Mouse (Mus musculus): Measurements from ENCODE around the gene Olfr287. TPM values are rescaled to one million over a fixed set of nuclear protein-coding genes. Genes with fewer than 3 reads are reported as not detected.

Gene Olfr287
- polyA plus RNA-seq, 1 experiment from 2014 or later, result not detected

GRCm38 (mm10) chr15:98165525-98165924, 55.3 kb downstream of the Olfr287 start, which contains the start of gene Asb8:
Gene Asb8 (minus strand): TSS chr15:98165625.
- no peak within 1 kb of the TSS for H3K27ac ChIP-seq
- no peak for DNase-seq (ENCODE audit: low spot score)
- H3K4me1 ChIP-seq, result peaks cover 32% of the 10 kb centered on the region
- H3K27me3 ChIP-seq (ENCODE audit: insufficient read depth, poor library complexity, severe bottlenecking), result peaks cover 55% of the 10 kb centered on the region
- 77% methylated on average over 5 of the region's 5 CpGs for WGBS
- H3K4me3 ChIP-seq, result no peak within 1 kb of the TSS
- no peaks in the 10 kb centered on the region for H3K36me3 ChIP-seq
- H3K9me3 ChIP-seq, result no peaks in the 10 kb centered on the region

DNA sequence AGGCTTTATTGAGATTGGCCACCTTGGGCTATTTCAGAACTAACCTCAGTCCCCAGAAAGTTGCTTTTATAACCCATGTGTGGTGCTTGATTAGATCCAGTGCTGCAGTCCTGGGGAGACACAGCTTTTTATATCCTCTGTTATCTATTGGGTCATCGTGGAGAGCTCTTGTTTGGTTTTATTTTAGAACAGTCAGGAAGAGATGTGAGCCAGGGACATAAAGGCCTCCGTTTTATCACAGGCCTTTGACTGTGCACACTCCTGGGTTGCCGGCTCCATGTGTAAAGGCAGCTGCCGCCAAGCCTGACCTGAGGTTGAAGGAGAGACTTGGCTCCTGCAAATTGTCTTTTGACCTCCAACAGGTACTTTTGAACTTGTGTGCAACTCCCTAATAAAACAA, 58.3 kb downstream of the Olfr287 start:
- peak overlapping the region; percentile 49; the same call in 1 of the 2 replicates for H3K27ac ChIP-seq
- H3K9me3 ChIP-seq, result no peaks in the 10 kb centered on the region
- H3K27me3 ChIP-seq (ENCODE audit: insufficient read depth, poor library complexity, severe bottlenecking), result peaks cover 26% of the 10 kb centered on the region
- WGBS, result 34% methylated on average over 4 of the region's 4 CpGs
- DNase-seq (ENCODE audit: low spot score), result no peak
- H3K4me3 ChIP-seq, result no peak overlapping the region
- H3K36me3 ChIP-seq, result no peaks in the 10 kb centered on the region
- peaks cover 20% of the 10 kb centered on the region for H3K4me1 ChIP-seq

GRCm38 (mm10) chr15:98161026-98161805, 59.6 kb downstream of the Olfr287 start:
- no peak for DNase-seq (ENCODE audit: low spot score)
- peaks cover 11% of the 10 kb centered on the region; the same call in 1 of the 2 replicates for H3K4me1 ChIP-seq
- H3K27me3 ChIP-seq (ENCODE audit: insufficient read depth, poor library complexity, severe bottlenecking), result peaks cover 12% of the 10 kb centered on the region
- H3K27ac ChIP-seq, result no peak overlapping the region
- H3K4me3 ChIP-seq, result no peak overlapping the region
- H3K9me3 ChIP-seq, result no peaks in the 10 kb centered on the region
- 67% methylated on average over 19 of the region's 19 CpGs for WGBS
- H3K36me3 ChIP-seq, result no peaks in the 10 kb centered on the region

- Histone ChIP-seq H3K4me3 (no peak overlapping the region), H3K4me1 (peaks cover 7% of the 10 kb centered on the region), H3K27ac (no peak overlapping the region), H3K27me3 (ENCODE audit: insufficient read depth, poor library complexity, severe bottlenecking) (no peaks in the 10 kb centered on the region), H3K9me3 (no peaks in the 10 kb centered on the region), H3K36me3 (no peaks in the 10 kb centered on the region)
- DNase-seq (ENCODE audit: low spot score), result no peak
- WGBS, result 61% methylated on average over 1 of the region's 1 CpGs
Observed at GRCm38 (mm10) chr15:98157253-98157652, 63.6 kb downstream of the Olfr287 start.

Other genes starting within 250 kb of the Olfr287 start
- 131 and 160 TPM in 2 replicates for gene Col2a1, start 216.4 kb downstream of the Olfr287 start, polyA plus RNA-seq (2016; fragmentation: Nextera tagmentation; extraction: Ambion mirVana)
- gene Pfkm, start 128.5 kb downstream of the Olfr287 start, polyA plus RNA-seq (2016; fragmentation: Nextera tagmentation; extraction: Ambion mirVana), result 47.1 and 67.5 TPM in 2 replicates
- 26.8 and 30.5 TPM in 2 replicates for gene Senp1, start 127.3 kb downstream of the Olfr287 start, polyA plus RNA-seq (2016; fragmentation: Nextera tagmentation; extraction: Ambion mirVana)
- 54.9 and 77.1 TPM in 2 replicates for gene Asb8, start 55.4 kb downstream of the Olfr287 start, polyA plus RNA-seq (2016; fragmentation: Nextera tagmentation; extraction: Ambion mirVana)
- gene Ccdc184, start 53.9 kb downstream of the Olfr287 start, polyA plus RNA-seq (2016; fragmentation: Nextera tagmentation; extraction: Ambion mirVana), result 0.58 and 0.85 TPM in 2 replicates
- gene Olfr288, start 25.5 kb downstream of the Olfr287 start, polyA plus RNA-seq (2016; fragmentation: Nextera tagmentation; extraction: Ambion mirVana), result not detected in 2 replicates
- not detected in 2 replicates for gene Gm44579, start 79 bp downstream of the Olfr287 start, polyA plus RNA-seq (2016; fragmentation: Nextera tagmentation; extraction: Ambion mirVana)
- gene Olfr286, start 13.4 kb upstream of the Olfr287 start, polyA plus RNA-seq (2016; fragmentation: Nextera tagmentation; extraction: Ambion mirVana), result not detected in 2 replicates
- gene H1fnt, start 36.2 kb upstream of the Olfr287 start, polyA plus RNA-seq (2016; fragmentation: Nextera tagmentation; extraction: Ambion mirVana), result not detected in 2 replicates
- 1.1 and 1.4 TPM in 2 replicates for gene Zfp641, start 75.1 kb upstream of the Olfr287 start, polyA plus RNA-seq (2016; fragmentation: Nextera tagmentation; extraction: Ambion mirVana)
- not detected in 2 replicates for gene Olfr285, start 96.3 kb upstream of the Olfr287 start, polyA plus RNA-seq (2016; fragmentation: Nextera tagmentation; extraction: Ambion mirVana)
- gene Olfr284, start 119.9 kb upstream of the Olfr287 start, polyA plus RNA-seq (2016; fragmentation: Nextera tagmentation; extraction: Ambion mirVana), result not detected in 2 replicates
- not detected in 2 replicates for gene Olfr283, start 159.9 kb upstream of the Olfr287 start, polyA plus RNA-seq (2016; fragmentation: Nextera tagmentation; extraction: Ambion mirVana)
- not detected in 2 replicates for gene Olfr282, start 210.2 kb upstream of the Olfr287 start, polyA plus RNA-seq (2016; fragmentation: Nextera tagmentation; extraction: Ambion mirVana)
- not detected in 2 replicates for gene Olfr281, start 231.5 kb upstream of the Olfr287 start, polyA plus RNA-seq (2016; fragmentation: Nextera tagmentation; extraction: Ambion mirVana)
- not detected in 2 replicates for gene OR5BS1P, start 248.8 kb upstream of the Olfr287 start, polyA plus RNA-seq (2016; fragmentation: Nextera tagmentation; extraction: Ambion mirVana)

Measured in heart, embryonic 10.5 days (tissue).